Mouse (Mus musculus) central nervous system, embryonic 11.5 days (tissue): ENCODE data around the gene Gm15080. TPM values are rescaled to one million over a fixed set of nuclear protein-coding genes. Genes with fewer than 3 reads are reported as not detected.

Experiments
- polyA plus RNA-seq: library from polyadenylated mRNA; depleted of rRNA; stranded (reverse); fragments of >200 nt; gene quantifications from 2 replicates; pipeline ENCODE4 v1.2.3, GENCODE M21; 2012; rRNA removed

The Gm15080 gene
- polyA plus RNA-seq: not detected in 2 replicates

DNA sequence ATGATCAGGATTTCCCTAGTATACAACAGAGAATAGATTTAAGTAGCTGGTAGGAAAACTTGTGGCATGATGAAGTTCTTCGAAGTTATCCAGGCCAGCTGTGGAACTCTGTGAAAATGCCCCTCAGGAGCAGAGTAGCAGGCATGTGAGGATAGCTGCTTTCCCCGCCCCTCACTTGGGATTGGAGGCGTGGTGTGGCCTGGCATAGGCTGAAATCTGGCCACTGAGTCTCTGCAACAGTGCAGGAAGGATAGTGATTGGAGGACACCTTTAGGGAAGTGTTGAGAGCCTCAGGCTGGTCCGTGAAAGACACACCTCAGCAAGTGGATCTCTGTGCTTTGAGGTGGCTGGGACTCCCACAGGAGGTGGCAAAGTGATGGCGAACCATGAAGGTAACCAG, at the start of gene Gm15080:
Gm15080 (plus strand) TSS at position 301 of the 400 bp plus-strand sequence.

Other genes starting within 250 kb of the Gm15080 start
- gene Gm15128, start 227.0 kb upstream of the Gm15080 start, polyA plus RNA-seq: not detected in 2 replicates
- gene Gm15107, start 187.7 kb downstream of the Gm15080 start, polyA plus RNA-seq: not detected in 2 replicates